Mouse (Mus musculus): ENCODE measurements at regions not wholly inside any gene's neighbourhood (a gene's known extent, or its start where the extent isn't known, plus 50 kb on each side); places are given as distances from the start of the nearest gene placed in this dataset.

GRCm38 (mm10) chr12:10584026-10584425 is 193.5 kb downstream of the Rdh14 start:
- WGBS (ENCODE audit: insufficient replicate concordance) = 57% methylated on average over 7 of the region's 7 CpGs
- H3K9ac ChIP-seq (replicated peaks) = no peak overlapping the region
- no peaks in the 10 kb centered on the region for H3K27me3 ChIP-seq (ENCODE audit: control insufficient read depth, insufficient read depth, low read length)
- DNase-seq (ENCODE audit: low read depth in 3 of 3, low spot score in 3 of 3) (no peak), ATAC-seq (ENCODE audit: insufficient read depth) (no peak)
- no peak for TF ChIP-seq EP300 (IDR thresholded peaks at IDR 0.05; ENCODE audit: low read depth)
- TF ChIP-seq CTCF (IDR thresholded peaks at IDR 0.05; ENCODE audit: low read depth) = no peak
- H3K36me3 ChIP-seq (replicated peaks; ENCODE audit: control insufficient read depth, insufficient read depth, low read depth) = no peaks in the 10 kb centered on the region
- H3K4me1 ChIP-seq (replicated peaks; ENCODE audit: control insufficient read depth in 2 of 2, insufficient read depth in 2 of 2, low read length in 1 of 2) = no peaks in the 10 kb centered on the region
- no peaks in the 10 kb centered on the region for H3K9me3 ChIP-seq (ENCODE audit: control insufficient read depth, low read length)
- H3K27ac ChIP-seq = no peak overlapping the region
- no peak overlapping the region for H3K4me3 ChIP-seq (ENCODE audit: insufficient read depth in 1 of 2, low read depth in 2 of 2, low read length in 2 of 2)
- H3K4me2 ChIP-seq (ENCODE audit: low read depth) = no peak overlapping the region

DNA sequence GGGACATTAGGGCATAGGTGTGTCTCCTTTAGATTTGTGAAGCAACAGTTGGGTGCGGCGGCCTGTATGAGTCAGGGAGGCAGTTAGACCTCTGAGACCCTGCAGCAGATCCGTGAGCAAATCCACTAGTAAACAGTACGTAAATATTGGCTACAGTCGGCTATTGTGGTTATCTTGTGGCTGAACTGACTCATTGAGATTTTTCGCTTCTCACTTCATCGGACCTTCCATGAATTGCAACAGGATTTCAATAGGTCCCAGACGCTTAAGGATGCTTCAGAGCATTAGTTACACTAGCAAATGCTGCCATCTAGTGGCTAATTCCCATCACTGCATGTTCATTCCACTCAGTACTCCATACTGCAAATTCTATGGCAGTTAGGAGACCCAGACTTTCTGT is 199.0 kb downstream of the Rdh14 start:
- no peak for ATAC-seq (ENCODE audit: insufficient read depth)
- no peaks in the 10 kb centered on the region for H3K27me3 ChIP-seq (ENCODE audit: control insufficient read depth, insufficient read depth, low read length)

GRCm38 (mm10) chr12:10597976-10598746 is 207.6 kb downstream of the Rdh14 start:
- WGBS (ENCODE audit: insufficient replicate concordance) = 11% methylated on average over 7 of the region's 7 CpGs
- Histone ChIP-seq H3K4me3 (ENCODE audit: insufficient read depth in 1 of 2, low read depth in 2 of 2, low read length in 2 of 2) (no peak overlapping the region), H3K4me1 (replicated peaks; ENCODE audit: control insufficient read depth in 2 of 2, insufficient read depth in 2 of 2, low read length in 1 of 2) (no peaks in the 10 kb centered on the region), H3K9me3 (ENCODE audit: control insufficient read depth, low read length) (no peaks in the 10 kb centered on the region), H3K4me2 (ENCODE audit: low read depth) (no peak overlapping the region), H3K27ac (no peak overlapping the region), H3K9ac (replicated peaks) (no peak overlapping the region), H3K36me3 (replicated peaks; ENCODE audit: control insufficient read depth, insufficient read depth, low read depth) (no peaks in the 10 kb centered on the region), H3K27me3 (ENCODE audit: control insufficient read depth, insufficient read depth, low read length) (no peaks in the 10 kb centered on the region)
- ATAC-seq (ENCODE audit: insufficient read depth) = no peak
- peak; percentile 57 for TF ChIP-seq CTCF (IDR thresholded peaks at IDR 0.05; ENCODE audit: low read depth)
- TF ChIP-seq EP300 (IDR thresholded peaks at IDR 0.05; ENCODE audit: low read depth) = no peak
- DNase-seq (ENCODE audit: low read depth in 3 of 3, low spot score in 3 of 3) = no peak

More for the DNA sequence above, 199.0 kb downstream of the Rdh14 start:
- Histone ChIP-seq H3K9me3 (ENCODE audit: control insufficient read depth, low read length) (no peaks in the 10 kb centered on the region), H3K36me3 (replicated peaks; ENCODE audit: control insufficient read depth, insufficient read depth, low read depth) (no peaks in the 10 kb centered on the region), H3K27ac (no peak overlapping the region), H3K4me2 (ENCODE audit: low read depth) (no peak overlapping the region), H3K4me1 (replicated peaks; ENCODE audit: control insufficient read depth in 2 of 2, insufficient read depth in 2 of 2, low read length in 1 of 2) (no peaks in the 10 kb centered on the region), H3K9ac (replicated peaks) (no peak overlapping the region), H3K4me3 (ENCODE audit: insufficient read depth in 1 of 2, low read depth in 2 of 2, low read length in 2 of 2) (no peak overlapping the region)
- TF ChIP-seq EP300 (IDR thresholded peaks at IDR 0.05; ENCODE audit: low read depth) (no peak), CTCF (IDR thresholded peaks at IDR 0.05; ENCODE audit: low read depth) (peak; percentile 82)
- peak; percentile 3 to 9 (median 7) for DNase-seq (ENCODE audit: low read depth in 3 of 3, low spot score in 3 of 3)
- 30% methylated on average over 8 of the region's 8 CpGs for WGBS (ENCODE audit: insufficient replicate concordance)

DNA sequence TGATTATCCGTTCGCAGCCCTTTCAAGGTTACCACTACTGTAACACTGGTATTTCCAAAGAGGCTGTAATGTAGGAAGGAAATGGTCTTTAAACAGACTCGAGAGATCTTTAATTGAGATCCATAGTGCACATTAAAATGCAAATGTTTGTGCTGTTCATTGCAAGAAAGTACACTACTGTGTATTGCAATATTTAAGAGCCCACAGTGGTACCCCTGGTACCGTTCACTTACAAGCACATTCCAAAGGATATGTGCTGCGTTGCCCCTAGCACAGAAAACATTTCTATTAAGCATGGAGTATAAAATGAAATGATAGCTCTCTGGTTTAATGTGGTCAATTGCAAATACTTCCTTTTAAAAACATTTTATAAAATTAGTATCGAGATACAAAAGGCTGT is 209.5 kb downstream of the Rdh14 start:
- Histone ChIP-seq H3K9ac (replicated peaks) (no peak overlapping the region), H3K4me1 (replicated peaks; ENCODE audit: control insufficient read depth in 2 of 2, insufficient read depth in 2 of 2, low read length in 1 of 2) (no peaks in the 10 kb centered on the region), H3K9me3 (ENCODE audit: control insufficient read depth, low read length) (no peaks in the 10 kb centered on the region), H3K4me3 (ENCODE audit: insufficient read depth in 1 of 2, low read depth in 2 of 2, low read length in 2 of 2) (no peak overlapping the region), H3K27me3 (ENCODE audit: control insufficient read depth, insufficient read depth, low read length) (no peaks in the 10 kb centered on the region), H3K36me3 (replicated peaks; ENCODE audit: control insufficient read depth, insufficient read depth, low read depth) (no peaks in the 10 kb centered on the region), H3K4me2 (ENCODE audit: low read depth) (no peak overlapping the region), H3K27ac (no peak overlapping the region)
- ATAC-seq (ENCODE audit: insufficient read depth) (no peak), DNase-seq (ENCODE audit: low read depth in 3 of 3, low spot score in 3 of 3) (no peak)
- TF ChIP-seq CTCF (IDR thresholded peaks at IDR 0.05; ENCODE audit: low read depth) = no peak
- TF ChIP-seq EP300 (IDR thresholded peaks at IDR 0.05; ENCODE audit: low read depth) = no peak
- WGBS (ENCODE audit: insufficient replicate concordance) = 58% methylated on average over 6 of the region's 6 CpGs

- DNase-seq (ENCODE audit: low read depth in 3 of 3, low spot score in 3 of 3) = no peak
- TF ChIP-seq CTCF (IDR thresholded peaks at IDR 0.05; ENCODE audit: low read depth) (no peak), EP300 (IDR thresholded peaks at IDR 0.05; ENCODE audit: low read depth) (no peak)
- no peak overlapping the region for H3K4me2 ChIP-seq (ENCODE audit: low read depth)
- no peak for ATAC-seq (ENCODE audit: insufficient read depth)
- H3K9me3 ChIP-seq (ENCODE audit: control insufficient read depth, low read length) = no peaks in the 10 kb centered on the region
- H3K4me1 ChIP-seq (replicated peaks; ENCODE audit: control insufficient read depth in 2 of 2, insufficient read depth in 2 of 2, low read length in 1 of 2) = no peaks in the 10 kb centered on the region
- no peak overlapping the region for H3K27ac ChIP-seq
- no peaks in the 10 kb centered on the region for H3K27me3 ChIP-seq (ENCODE audit: control insufficient read depth, insufficient read depth, low read length)
- no peak overlapping the region for H3K4me3 ChIP-seq (ENCODE audit: insufficient read depth in 1 of 2, low read depth in 2 of 2, low read length in 2 of 2)
- no peaks in the 10 kb centered on the region for H3K36me3 ChIP-seq (replicated peaks; ENCODE audit: control insufficient read depth, insufficient read depth, low read depth)
- no peak overlapping the region for H3K9ac ChIP-seq (replicated peaks)
Observed at GRCm38 (mm10) chr12:10618319-10618718, 227.7 kb downstream of the Rdh14 start.

Measured in liver, embryonic 14.5 days (tissue).